Mouse (Mus musculus) Patski (cell line): Measurements from ENCODE around the gene Spata7. TPM values are rescaled to one million over a fixed set of nuclear protein-coding genes. Genes with fewer than 3 reads are reported as not detected.

ENCODE experiments used
- ATAC-seq: fragments of 100-300 bp; one replicate; pipeline ENCODE4 v1.8.0; 2021
- CTCF ChIA-PET: fragments of 350-600 bp; sonication (Branson Sonifier 250); formaldehyde crosslinking; loops from one replicate; lab custom pipeline; 2022; ENCODE audit warnings: inconsistent platforms; lab: Charles Lee
- POLR2A ChIA-PET: fragments of 350-600 bp; sonication (Branson Sonifier 250); formaldehyde crosslinking; loops from one replicate; lab custom pipeline; 2022; ENCODE audit warnings: antibody characterized with exemption, inconsistent platforms; lab: Charles Lee
- DNase-seq: peaks from one replicate; pipeline ENCODE4 v3.0.0-alpha.2; 2011; ENCODE audit warnings: low read depth, low spot score
- H3K27me3 ChIP-seq: fragments of 371-371 bp; one replicate; pipeline ENCODE4 v1.5.1; 2021
- CTCF ChIP-seq: fragments of 100-300 bp; IDR thresholded peaks from one replicate; pipeline ENCODE4 v1.5.1; 2021
- in situ Hi-C: fragments of 300-500 bp; cut with MboI; formaldehyde crosslinking; loops from 3 replicates; pipeline ENCODE4 v1.11.1; 2018; ENCODE audit warnings: low pct_unique_long_range_greater_than_20kb, mixed read lengths
- polyA plus RNA-seq: library from polyadenylated mRNA; unstranded; gene quantifications from one replicate; pipeline ENCODE4 v1.2.3, GENCODE M21; 2021

Gene Spata7
- polyA plus RNA-seq, 1 experiment from 2014 or later = 18.0 TPM

GRCm38 (mm10) chr12:98670429-98670828 is 42.5 kb downstream of the Spata7 start:
- POLR2A ChIA-PET = no interaction called here

GRCm38 (mm10) chr12:98673879-98674278 is 45.9 kb downstream of the Spata7 start:
- ATAC-seq = no peak
- ChIA-PET CTCF (interaction anchor here (0.8 to 2.4 kb wide), 16 partner anchors 11 to 77 kb away, joined by 3 to 9 read pairs (median 4); no protein-coding TSS in a partner anchor), POLR2A (no interaction called here)
- TF ChIP-seq CTCF = no peak
- H3K27me3 ChIP-seq = no peaks in the 10 kb centered on the region
- in situ Hi-C loops = no loop called here
- no peak for DNase-seq

More at GRCm38 (mm10) chr12:98670429-98670828, 42.5 kb downstream of the Spata7 start:
- in situ Hi-C loops = no loop called here
- TF ChIP-seq CTCF = no peak
- DNase-seq (no peak), ATAC-seq (no peak)
- CTCF ChIA-PET = no interaction called here
- H3K27me3 ChIP-seq = no peaks in the 10 kb centered on the region

GRCm38 (mm10) chr12:98674627-98675143 is 46.7 kb downstream of the Spata7 start:
- peak; percentile 75 for TF ChIP-seq CTCF
- in situ Hi-C loops = no loop called here
- POLR2A ChIA-PET = no interaction called here

GRCm38 (mm10) chr12:98676861-98677260 is 48.9 kb downstream of the Spata7 start:
- DNase-seq (no peak), ATAC-seq (no peak)
- in situ Hi-C loops = no loop called here
- ChIA-PET CTCF (no interaction called here), POLR2A (no interaction called here)
- TF ChIP-seq CTCF = no peak
- H3K27me3 ChIP-seq = no peaks in the 10 kb centered on the region

More at GRCm38 (mm10) chr12:98674627-98675143, 46.7 kb downstream of the Spata7 start:
- ATAC-seq = peak; percentile 87
- peak; percentile 33 for DNase-seq
- CTCF ChIA-PET = interaction anchor here (0.7 to 2.4 kb wide), 21 partner anchors 10 to 76 kb away, joined by 3 to 9 read pairs (median 4); no protein-coding TSS in a partner anchor
- no peaks in the 10 kb centered on the region for H3K27me3 ChIP-seq

GRCm38 (mm10) chr12:98677336-98677735 is 49.4 kb downstream of the Spata7 start:
- POLR2A ChIA-PET = no interaction called here
- in situ Hi-C loops = no loop called here
- no peak for TF ChIP-seq CTCF
- no peak for ATAC-seq
- CTCF ChIA-PET = interaction anchor here (1.2 to 1.4 kb wide), 2 partner anchors 16 to 68 kb away, joined by 3 read pairs; no protein-coding TSS in a partner anchor
- no peaks in the 10 kb centered on the region for H3K27me3 ChIP-seq
- DNase-seq = no peak

- ATAC-seq (no peak), DNase-seq (no peak)
- H3K27me3 ChIP-seq = no peaks in the 10 kb centered on the region
- CTCF ChIA-PET = interaction anchor here (1.9 kb wide), 1 partner anchor 66 kb away, joined by 4 read pairs; the partner anchor contains the start of gene Zc3h14
- POLR2A ChIA-PET = no interaction called here
- no peak for TF ChIP-seq CTCF
- in situ Hi-C loops = no loop called here
Measured at GRCm38 (mm10) chr12:98679906-98680305, 51.9 kb downstream of the Spata7 start.

- TF ChIP-seq CTCF = no peak
- ChIA-PET CTCF (no interaction called here), POLR2A (no interaction called here)
- no peaks in the 10 kb centered on the region for H3K27me3 ChIP-seq
- DNase-seq = no peak
- in situ Hi-C loops = no loop called here
- no peak for ATAC-seq
Measured at GRCm38 (mm10) chr12:98682196-98682595, 54.2 kb downstream of the Spata7 start.

- ChIA-PET POLR2A (no interaction called here), CTCF (no interaction called here)
- TF ChIP-seq CTCF = no peak
- in situ Hi-C loops = no loop called here
- DNase-seq (no peak), ATAC-seq (no peak)
- no peaks in the 10 kb centered on the region for H3K27me3 ChIP-seq
Measured at GRCm38 (mm10) chr12:98683171-98683570, 55.2 kb downstream of the Spata7 start.

- in situ Hi-C loops = no loop called here
- ChIA-PET CTCF (no interaction called here), POLR2A (no interaction called here)
- no peak for DNase-seq
- TF ChIP-seq CTCF = no peak
- ATAC-seq = no peak
- no peaks in the 10 kb centered on the region for H3K27me3 ChIP-seq
Measured at GRCm38 (mm10) chr12:98683574-98683973, 55.6 kb downstream of the Spata7 start.

- DNase-seq = no peak
- no peak for ATAC-seq
- no peaks in the 10 kb centered on the region for H3K27me3 ChIP-seq
- ChIA-PET POLR2A (no interaction called here), CTCF (no interaction called here)
- in situ Hi-C loops = no loop called here
- TF ChIP-seq CTCF = no peak
Measured at GRCm38 (mm10) chr12:98690230-98690629, 62.3 kb downstream of the Spata7 start.

GRCm38 (mm10) chr12:98697202-98697601 is 69.2 kb downstream of the Spata7 start:
- POLR2A ChIA-PET = no interaction called here
- in situ Hi-C loops = no loop called here
- CTCF ChIA-PET = interaction anchor here (1.1 to 2.1 kb wide), 5 partner anchors 8 to 23 kb away, joined by 3 to 9 read pairs (median 5); no protein-coding TSS in a partner anchor
- H3K27me3 ChIP-seq = no peaks in the 10 kb centered on the region
- ATAC-seq (no peak), DNase-seq (no peak)
- no peak for TF ChIP-seq CTCF
